ENCODE assay signal across 9 mouse cellular contexts in the genomic region with DNA sequence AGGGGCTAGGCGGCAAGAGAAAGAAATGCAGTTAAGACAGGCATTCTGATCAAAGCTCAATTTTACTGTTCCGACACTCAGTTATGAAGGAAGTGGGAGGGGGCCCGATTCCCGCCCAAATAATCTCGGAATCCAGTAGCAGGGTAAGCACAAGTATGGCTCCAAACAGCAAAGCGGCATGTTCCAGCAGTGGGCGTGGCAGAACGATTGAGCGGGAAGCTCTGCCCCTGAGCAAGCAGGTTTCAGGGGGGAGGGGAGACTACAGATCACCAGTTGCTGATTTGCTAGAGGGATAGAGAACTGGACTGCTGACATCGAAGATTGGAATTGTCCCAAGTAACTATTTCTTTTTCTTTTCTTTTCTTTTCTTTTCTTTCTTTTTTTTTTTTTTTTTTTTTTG. TPM values are rescaled to one million over a fixed set of nuclear protein-coding genes. Genes with fewer than 3 reads are reported as not detected.
A peak's percentile ranks its signal among the peaks of the same experiment; 100 is the strongest.
DNase-seq lines count a peak whose midpoint lies in the region; ATAC-seq and TF ChIP-seq lines count a peak whose summit lies in the region.
"Had no signal": no experiment of that assay in that cellular context is flagged by ENCODE, and none has a peak within 500 bp of the region (broad histone marks: within the 10 kb centered on the region; RNA-seq: fewer than 3 reads in every experiment).

No protein-coding gene starts in this region.

- no peak for TF ChIP-seq CTCF in ES-Bruce4 (IDR thresholded peaks at IDR 0.05; ENCODE audit: low read depth, low read length)
- TF ChIP-seq CTCF in thymus, adult 2 months (IDR thresholded peaks at IDR 0.05; ENCODE audit: borderline replicate concordance, control insufficient read depth, extremely low read depth, insufficient read depth, low read length, poor library complexity): no peak

- no peaks in the 10 kb centered on the region for H3K36me3 ChIP-seq in ES-Bruce4 (ENCODE audit: control insufficient read depth, insufficient read depth, low read length, poor library complexity, severe bottlenecking)
- no peaks in the 10 kb centered on the region for H3K36me3 ChIP-seq in thymus, adult 2 months (ENCODE audit: control insufficient read depth, insufficient read depth, low read length)

- no peaks in the 10 kb centered on the region for H3K27me3 ChIP-seq in ES-Bruce4 (ENCODE audit: control insufficient read depth, insufficient read depth, low read length, poor library complexity, severe bottlenecking)
- no peaks in the 10 kb centered on the region for H3K27me3 ChIP-seq in thymus, adult 2 months (ENCODE audit: control insufficient read depth, insufficient read depth, low read length)

- intact Hi-C loops in heart, postnatal 25 days (cut with DNase I): no loop called here

- WGBS in thymus, adult 2 months: 71% methylated on average over 10 of the region's 10 CpGs

- DNase-seq in heart, postnatal 4 days: peak; percentile 11
- no peak for DNase-seq in heart, postnatal 25 days (ENCODE audit: low spot score)
- DNase-seq in embryo, embryonic 10.5 days (ENCODE audit: low spot score): peak; percentile 50
- peak; percentile 66 for DNase-seq in liver
- no peak for DNase-seq in thymus, adult 2 months
- no peak for DNase-seq in B cell, adult 2 months
- DNase-seq: cerebellum, adult 9-11 months had no signal

- ATAC-seq in frontal cortex, adult (ENCODE audit: low TSS enrichment): no peak

- peaks cover 3% of the 10 kb centered on the region for H3K4me1 ChIP-seq in ES-Bruce4 (ENCODE audit: control insufficient read depth, insufficient read depth, low read length)
- peaks cover 2% of the 10 kb centered on the region; the same call in 1 of the 2 replicates for H3K4me1 ChIP-seq in thymus, adult 2 months (replicated peaks; ENCODE audit: control insufficient read depth, insufficient read depth, low read length)

- peak; percentile 94 for TF ChIP-seq EP300 in ES-Bruce4 (IDR thresholded peaks at IDR 0.05; ENCODE audit: insufficient read depth, low read depth, low read length)

- H3K4me3 ChIP-seq in ES-Bruce4 (ENCODE audit: low read depth, low read length): no peak overlapping the region
- H3K4me3 ChIP-seq in thymus, adult 2 months (ENCODE audit: control insufficient read depth, insufficient read depth, low read length): no peak overlapping the region

- TF ChIP-seq POLR2A in ES-Bruce4 (IDR thresholded peaks at IDR 0.05; ENCODE audit: insufficient read depth, low read length): no peak
- TF ChIP-seq POLR2A in thymus, adult 2 months (IDR thresholded peaks at IDR 0.05; ENCODE audit: control insufficient read depth, extremely low read depth, insufficient read depth, low read length, poor library complexity): no peak

- no peaks in the 10 kb centered on the region for H3K9me3 ChIP-seq in ES-Bruce4 (replicated peaks; ENCODE audit: control insufficient read depth, insufficient read depth, low read length, poor library complexity, severe bottlenecking)

- H3K9ac ChIP-seq in ES-Bruce4 (ENCODE audit: low read depth, poor library complexity, severe bottlenecking): peak overlapping the region; percentile 53

- H3K27ac ChIP-seq in ES-Bruce4 (ENCODE audit: insufficient read depth, low read length): peak overlapping the region; percentile 79
- no peak overlapping the region for H3K27ac ChIP-seq in thymus, adult 2 months (ENCODE audit: control insufficient read depth, insufficient read depth, low read length)

RNA-seq across cellular contexts. Expression of gene U2surp, which starts 9.8 kb away (rescaled TPM):
- 10 to 100 TPM; 56.5 to 57.9 TPM for total RNA-seq in heart, postnatal 4 days (2021)
- 10 to 100 TPM; 27.8 to 32.2 TPM for total RNA-seq in heart, postnatal 25 days (2021)
- polyA plus RNA-seq in ES-Bruce4 (2011; ENCODE audit: insufficient read depth, insufficient read length, low read depth, missing spikeins): 173 and 190 TPM in 2 replicates
- 5.8 and 6.6 TPM in 2 replicates for polyA plus RNA-seq in thymus, adult 2 months (2012; rRNA removed)

RNA-seq across cellular contexts. Expression of gene Paqr9, which starts 37.9 kb away (rescaled TPM):
- 10 to 100 TPM; 35.1 to 37.6 TPM for total RNA-seq in heart, postnatal 4 days (2021)
- total RNA-seq in heart, postnatal 25 days (2021): 10 to 100 TPM; 41.1 to 43.4 TPM
- polyA plus RNA-seq in ES-Bruce4 (2011; ENCODE audit: insufficient read depth, insufficient read length, low read depth, missing spikeins): 0.15 and 0.30 TPM in 2 replicates
- 4.9 and 5.9 TPM in 2 replicates for polyA plus RNA-seq in thymus, adult 2 months (2012; rRNA removed)

Comparison
In these comparisons a context has a peak if more than half of its experiments do, and no peak if none do; other contexts are left out.
1. DNase-seq: peak in heart, postnatal 4 days (single experiment), embryo, embryonic 10.5 days (single experiment) and liver (single experiment); none in heart, postnatal 25 days (single experiment), thymus, adult 2 months (single experiment) and B cell, adult 2 months (0 of 2).